Mouse (Mus musculus) CD4-positive helper T cell, adult 2 months (primary cell): Measurements from ENCODE around the gene C5ar2.
"Not testable (repeated sequence)": the region's sequence is repeated elsewhere in the genome, so short reads cannot be mapped to it uniquely, and the experiment has no call there.

Experiments used
- DNase-seq: peaks from one replicate; pipeline ENCODE4 v3.0.0-alpha.2; 2012; ENCODE audit warnings: low read depth, missing footprints, low spot score

Gene C5ar2

DNA sequence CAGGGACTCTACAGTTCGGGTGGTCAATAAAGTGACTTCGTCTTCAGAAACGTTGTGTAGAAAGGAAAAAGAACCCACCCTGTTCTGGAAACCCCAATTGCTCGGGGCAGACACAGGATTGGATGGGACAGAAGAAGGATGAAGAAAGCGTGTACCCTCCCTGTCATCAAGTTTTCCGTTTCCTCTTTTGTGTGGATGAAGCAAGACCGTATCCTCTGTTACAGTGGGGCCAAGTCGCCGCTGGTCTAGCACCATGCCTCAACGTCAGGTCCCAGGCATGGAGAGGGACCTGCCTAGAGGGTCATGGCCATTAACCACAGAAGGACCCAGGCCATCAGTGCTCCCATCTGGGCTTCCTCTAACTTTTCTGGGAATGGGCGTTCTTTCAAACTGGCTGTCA, 13.9 kb upstream of the C5ar2 start:
- DNase-seq = no peak

DNA sequence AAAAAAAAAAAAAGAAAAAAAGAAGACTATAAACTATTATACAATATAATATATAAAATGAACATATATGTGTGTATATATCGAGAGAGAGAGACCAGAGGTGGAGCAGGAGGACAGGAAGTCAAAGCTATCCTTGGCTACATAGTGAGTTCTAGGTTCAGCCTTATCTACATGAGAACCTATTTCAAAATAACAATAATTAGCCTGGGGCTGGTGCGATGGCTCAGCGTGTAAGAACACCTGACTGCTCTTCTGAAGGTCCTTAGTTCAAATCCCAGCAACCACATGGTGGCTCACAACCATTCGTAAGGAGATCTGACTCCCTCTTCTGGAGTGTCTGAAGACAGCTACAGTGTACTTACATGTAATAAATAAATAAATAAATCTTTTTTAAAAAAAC, 12.0 kb upstream of the C5ar2 start:
- DNase-seq = not testable (repeated sequence)

DNA sequence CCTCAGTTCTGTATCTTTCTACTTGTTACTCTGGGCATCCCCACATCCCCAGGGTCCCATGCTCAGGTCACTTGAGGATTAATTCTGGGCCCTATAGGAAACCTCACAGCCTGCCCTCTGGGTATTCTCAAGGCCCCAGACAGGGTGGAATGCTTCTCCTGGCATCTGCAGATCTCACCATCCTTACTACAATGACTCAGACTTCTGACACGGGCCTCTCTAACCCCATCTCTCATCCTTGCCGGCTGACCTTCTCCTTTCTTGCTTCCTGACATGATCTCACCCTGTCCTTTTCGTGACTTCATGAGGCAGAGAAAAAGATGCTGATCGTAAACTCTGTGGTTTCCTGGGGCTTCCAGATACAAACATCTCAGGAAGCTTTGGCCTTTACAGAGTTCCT, 10.2 kb upstream of the C5ar2 start:
- no peak for DNase-seq

DNA sequence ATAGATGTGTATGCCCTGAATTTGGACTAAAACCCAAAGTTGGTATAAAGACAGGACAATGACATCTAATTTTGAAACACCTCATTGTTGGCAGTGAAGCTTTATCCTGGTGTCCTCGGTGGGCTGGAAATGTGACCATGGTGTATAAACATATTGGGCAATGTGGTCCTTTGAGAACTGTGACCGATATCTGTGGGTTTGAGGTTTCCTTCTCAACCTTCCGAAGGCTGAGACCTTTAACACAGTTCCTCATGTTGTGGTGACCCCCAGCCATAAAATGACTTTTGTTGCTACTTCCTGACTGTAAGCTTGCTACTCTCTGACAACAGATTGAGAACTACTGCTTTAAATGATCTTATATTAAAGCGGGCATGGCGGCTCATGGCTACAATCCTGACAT, 6.7 kb upstream of the C5ar2 start:
- no peak for DNase-seq

DNA sequence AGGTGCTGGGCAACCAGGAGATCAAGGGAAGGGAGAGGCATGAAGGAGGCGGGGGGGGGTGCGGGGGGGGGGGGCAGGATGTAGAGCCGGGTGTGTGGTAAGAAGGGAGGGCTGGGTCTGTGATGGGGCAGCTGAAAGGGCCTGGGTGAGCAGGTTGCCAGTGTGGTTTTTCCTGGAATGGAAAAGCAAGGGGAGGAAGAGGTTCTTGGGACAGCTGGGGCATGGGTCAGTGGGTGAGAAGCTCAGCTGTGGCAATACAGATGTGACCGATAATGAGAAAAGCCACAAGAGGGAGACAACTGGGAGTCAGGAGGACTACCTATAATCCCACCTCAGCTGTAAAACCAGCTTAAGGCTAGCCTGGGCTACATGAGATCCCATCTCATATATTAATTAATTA, 2.0 kb upstream of the C5ar2 start:
- DNase-seq = no peak

DNA sequence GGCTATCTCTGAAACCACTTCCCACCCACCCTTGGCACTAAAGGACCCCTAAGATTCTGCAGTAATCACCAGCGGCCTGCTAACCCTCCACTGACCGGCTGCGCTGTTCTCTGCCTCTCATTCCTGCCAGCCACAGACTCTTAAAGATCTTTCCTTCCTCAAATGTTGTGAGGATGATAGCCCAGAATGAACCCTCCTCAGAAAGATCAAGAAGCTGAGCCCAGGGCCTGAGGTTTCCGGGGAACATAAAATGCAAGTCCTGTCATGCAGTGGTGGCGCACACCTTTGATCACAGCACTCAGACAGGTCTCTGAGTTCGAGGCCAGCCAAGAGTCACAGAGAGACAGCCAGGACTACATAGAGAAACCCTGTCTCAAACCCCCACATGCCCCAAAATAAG, 1.8 kb downstream of the C5ar2 start:
- DNase-seq = no peak

DNA sequence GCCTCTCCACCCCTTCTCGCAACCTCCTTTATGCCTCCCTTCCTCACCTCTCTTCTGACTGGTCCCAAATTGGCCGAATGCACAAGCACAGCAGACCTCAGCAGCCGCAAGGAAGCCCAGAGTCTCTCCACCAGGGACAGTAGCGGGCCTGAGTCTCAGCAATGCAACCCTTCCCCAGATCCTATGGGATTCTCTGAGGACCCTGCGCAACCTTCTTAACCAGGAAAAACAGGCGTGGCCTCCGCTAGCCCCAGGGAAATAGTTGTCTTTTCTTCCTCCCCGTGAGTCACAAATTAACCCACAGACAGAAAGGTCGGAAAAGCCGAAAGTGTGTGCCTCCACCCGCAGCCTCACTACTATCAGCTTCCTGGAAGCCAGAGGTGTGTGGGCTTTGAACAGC, 2.2 kb downstream of the C5ar2 start:
- no peak for DNase-seq

DNA sequence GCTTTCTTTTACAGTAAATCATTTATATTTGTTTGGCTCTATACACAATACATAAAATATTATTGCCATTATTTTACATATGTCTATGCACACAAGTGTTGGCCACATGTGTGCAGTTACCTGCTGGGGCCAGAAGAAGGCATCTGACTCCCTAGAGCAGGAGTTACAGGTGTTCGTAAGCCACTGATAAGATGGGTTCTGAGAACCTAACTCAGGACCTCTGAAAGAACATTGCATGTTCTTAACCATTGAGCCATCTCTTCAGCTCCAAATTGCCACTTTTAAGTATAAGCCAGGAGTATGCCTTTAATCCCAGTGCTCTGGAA, 3.0 kb downstream of the C5ar2 start:
- DNase-seq = no peak

DNA sequence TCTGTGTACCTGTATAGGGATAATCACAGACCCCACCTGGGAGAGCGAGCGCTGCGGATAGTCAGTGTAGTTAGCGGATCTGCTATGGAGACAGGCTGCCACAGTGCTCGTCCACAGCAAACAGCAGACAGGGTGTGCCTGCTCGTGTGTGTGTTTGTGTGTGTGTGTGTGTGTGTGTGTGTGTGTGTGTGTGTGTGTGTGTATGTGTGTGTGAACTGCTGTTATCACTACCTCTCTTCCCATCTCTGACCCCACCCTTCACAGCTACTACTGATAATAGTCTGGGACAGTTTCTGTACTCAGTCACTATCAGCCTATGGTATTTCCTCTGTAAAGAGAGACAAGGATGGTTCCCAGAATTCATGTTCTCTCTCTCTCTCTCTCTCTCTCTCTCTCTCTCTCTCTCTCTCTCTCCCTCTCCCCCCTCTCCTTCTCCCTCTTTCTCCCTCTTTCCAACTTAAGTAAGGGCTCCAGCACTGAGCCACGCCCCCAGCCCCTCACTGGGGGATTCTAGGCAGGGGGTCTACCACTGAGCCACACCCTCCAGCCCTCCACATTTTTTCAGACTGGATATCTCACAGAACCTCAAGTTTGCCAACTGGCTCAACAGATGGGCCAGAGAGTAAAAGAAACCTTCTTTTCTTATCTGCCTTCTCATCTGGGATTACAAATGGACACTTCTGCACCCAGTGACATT, 3.5 kb downstream of the C5ar2 start:
- no peak for DNase-seq

DNA sequence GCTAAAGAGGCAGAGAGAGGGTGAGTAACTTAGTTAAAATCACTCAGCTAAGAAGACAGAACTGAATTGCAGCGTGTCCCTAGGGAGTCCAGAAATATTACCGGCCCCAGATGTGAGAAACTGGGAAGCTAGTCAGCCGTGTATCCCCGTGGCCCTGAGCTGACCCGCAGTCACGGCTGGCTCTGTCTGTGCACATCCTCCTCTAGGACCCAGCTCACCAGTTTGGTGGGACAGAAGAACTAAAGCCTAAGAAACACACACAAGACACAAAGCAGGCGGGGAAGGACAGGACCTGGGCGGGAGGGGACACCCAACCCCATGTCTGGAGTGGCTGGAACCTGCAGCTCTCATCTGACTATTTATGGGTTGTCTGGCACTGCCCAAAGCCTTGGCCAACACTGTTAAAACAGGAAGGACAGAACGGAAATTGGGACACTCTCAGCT, 4.4 kb downstream of the C5ar2 start:
- DNase-seq = no peak

DNA sequence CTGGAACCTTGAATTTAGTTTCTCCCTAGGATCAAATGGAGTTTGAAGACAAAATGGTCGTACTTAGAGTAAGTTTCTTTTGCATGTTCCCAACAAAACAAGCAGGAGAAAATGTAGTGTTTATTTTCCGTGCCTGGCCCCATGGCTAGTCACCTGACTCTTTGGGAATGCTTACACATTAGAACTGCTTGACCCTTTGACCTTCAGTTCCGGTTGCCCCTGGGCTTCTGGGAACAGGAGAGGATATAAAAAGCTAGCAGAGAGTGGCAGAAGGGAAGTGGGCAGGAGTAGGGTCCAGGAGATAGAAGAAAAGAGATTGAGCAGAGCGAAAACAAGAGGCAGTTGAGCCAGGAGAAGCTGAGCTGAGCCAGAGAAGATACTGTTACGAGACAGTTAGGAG, 14.1 kb downstream of the C5ar2 start:
- DNase-seq = no peak

DNA sequence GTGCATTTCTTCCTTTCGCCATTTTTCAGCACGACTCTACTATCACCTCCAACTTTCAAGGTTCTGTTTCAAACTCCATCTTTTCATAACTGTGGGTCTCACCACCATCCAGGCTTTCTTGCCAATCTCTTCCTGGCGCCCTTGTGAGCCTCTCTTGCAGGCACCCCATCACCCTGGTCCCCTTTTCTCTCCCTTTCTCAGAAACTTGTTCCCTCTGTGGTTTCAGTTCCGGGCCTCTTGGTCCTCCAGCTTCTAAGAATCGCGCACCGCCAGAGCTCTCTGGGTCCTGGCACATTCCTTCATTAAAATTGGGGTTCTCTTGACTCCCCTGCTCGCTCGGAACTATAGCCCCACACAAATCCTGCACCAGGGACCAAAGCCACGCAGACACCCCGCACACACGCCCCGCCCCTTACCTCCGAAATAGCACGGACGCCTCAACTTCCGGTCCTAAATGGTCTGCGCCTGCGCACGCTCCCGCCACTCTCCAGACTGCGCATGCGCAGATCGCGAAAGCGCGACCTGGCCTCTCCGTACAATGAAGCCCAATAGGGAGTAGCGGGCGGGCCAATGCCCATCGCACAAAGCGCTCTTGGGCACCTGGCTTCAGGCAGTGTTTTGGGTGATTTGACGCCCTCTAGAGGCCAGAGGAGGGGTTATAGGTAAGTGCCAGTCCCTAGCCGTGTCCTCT, 22.2 kb downstream of the C5ar2 start, which contains the start of gene Dhx34:
TSS of gene Dhx34 (minus strand) at position 456 of the 691 bp plus-strand sequence.
- peak; percentile 98 for DNase-seq

DNA sequence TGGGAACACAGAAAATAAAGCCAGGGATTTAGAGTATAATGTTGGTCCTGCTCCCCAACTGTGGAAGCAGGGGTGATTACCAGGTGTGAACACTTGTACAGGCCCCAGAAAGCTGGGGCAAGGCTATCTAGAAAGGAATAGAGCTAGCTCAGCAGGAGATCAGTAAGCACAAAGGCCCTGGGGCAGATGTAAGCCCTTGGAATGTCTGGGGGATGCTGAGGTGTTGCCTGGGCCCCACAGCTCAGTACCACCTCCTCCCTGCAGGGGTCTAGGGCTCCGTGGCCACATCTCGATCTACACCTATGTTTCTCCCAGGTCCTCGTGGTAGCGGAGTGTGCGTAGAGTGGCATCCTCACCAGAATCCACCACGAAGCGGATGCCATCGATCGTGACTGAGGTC, 30.0 kb downstream of the C5ar2 start:
- no peak for DNase-seq

DNA sequence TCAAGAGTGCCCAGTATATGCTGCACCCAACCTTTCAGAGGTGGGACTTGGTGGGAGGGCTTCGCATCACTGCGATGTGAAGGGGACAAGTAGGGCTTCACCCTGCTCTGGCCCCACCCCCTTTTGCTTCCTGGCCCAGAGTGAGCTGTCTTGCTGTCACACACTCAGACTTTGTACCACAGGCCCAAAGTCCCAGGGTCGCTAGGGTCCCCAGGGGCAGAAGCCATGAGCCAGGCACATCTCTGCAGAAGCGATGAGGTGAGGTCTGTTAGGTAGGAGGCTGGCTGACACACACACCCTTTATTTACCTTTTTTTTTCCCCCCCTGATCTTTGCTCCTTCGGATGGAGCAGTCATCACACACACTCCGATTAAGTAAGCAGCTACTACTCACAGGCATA, 30.8 kb downstream of the C5ar2 start:
- no peak for DNase-seq

DNA sequence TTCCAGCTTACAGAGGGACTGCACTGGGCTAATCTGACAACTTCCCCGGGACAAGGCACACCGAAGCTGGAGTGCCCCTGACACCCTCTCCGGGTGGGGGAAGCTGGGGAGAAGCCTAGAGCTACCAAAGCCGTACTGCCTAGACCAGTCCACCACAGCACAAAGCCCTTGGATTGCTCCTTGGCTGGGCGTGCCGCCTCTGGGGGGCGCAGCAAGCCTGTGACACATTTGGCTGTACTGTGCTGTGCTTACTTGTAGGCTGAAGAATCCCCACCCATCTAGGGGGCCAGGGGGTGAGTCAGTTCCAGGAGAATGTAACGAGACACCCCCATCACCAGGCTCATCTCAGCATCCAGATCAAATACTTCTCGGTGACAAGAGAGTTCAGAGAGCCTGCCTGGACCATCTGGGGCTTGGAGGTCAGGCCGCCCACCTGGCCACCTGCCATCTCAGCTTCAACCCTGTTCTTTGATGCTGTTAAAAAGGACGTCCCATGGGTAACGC, 33.0 kb downstream of the C5ar2 start:
- no peak for DNase-seq

DNA sequence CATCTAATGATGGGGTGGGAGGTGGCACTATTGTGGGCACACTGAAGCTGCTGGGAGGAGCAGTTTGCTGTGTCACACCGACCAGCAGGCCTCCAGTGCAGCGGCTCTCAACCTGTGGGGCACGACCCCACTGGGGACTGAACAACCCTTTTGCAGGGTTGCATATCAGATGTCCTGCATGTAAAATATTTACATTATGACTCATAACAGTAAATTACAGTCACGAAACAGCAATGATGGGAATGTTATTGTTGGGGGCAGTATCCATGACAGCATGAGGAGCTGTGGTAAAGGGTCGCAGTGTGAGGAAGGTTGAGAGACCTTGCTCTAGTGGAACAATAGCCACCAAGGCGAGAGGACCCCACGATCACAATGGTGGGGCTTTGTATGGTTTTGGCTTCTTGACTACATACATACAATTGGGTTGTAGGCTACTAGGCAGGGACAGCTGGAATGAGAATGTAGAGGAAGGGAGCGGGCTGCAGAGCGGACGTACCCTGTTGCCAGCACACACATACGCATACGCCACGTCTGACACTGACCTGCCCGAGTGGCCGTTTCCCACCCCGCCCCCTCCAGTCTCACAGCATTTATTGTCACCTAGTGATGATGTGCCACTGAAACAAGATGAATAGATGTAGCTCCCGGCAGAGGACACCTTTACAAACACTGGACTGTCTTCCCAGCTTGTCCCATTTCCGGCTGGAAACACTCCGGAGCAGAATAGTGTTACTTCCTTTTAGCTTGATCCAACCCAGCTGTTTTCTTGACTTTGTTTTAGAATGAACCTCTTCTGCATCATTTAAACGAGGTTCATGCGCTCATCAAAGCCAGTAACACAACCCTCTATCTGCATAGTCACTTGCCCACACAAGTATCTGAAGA, 34.9 kb downstream of the C5ar2 start:
- no peak for DNase-seq

DNA sequence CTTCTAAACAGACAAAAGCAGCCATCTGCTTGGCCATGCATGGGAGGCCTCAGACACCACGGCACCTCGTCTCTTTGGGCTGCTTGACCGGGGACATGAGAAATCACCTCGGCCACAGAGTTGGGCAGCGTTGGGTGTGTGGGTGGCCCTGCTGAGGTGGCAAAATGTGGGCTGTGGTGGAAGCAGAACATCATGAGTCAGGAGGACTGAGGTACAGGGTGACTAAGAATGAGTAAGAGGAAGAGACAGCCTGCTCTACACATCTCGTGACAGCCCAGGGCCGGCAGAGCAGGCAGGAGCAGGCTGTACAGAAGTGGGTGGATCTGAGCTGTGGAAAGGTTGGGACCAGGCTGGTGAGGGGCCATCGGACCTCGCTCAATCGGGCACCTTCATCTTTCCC, 36.5 kb downstream of the C5ar2 start:
- peak; percentile 71 for DNase-seq

DNA sequence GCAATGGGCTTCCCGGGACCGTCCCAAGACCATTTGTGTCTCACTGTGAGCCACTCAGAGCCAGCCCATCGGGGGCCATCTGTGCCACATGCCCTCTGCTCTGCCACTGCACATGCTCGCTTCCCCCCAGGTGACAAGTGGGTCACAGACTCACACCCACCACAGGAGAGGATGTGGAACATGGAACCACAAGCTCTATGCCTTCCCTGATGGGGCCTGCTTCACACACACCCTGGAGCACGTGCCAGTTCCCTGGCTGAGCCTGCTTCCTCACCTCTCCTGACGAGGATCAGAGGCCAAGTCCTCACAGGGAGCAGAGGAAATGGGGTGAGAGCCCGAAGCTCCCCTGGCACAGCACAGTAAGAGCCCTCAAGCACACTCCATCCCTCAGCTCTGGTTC, 36.9 kb downstream of the C5ar2 start:
- peak; percentile 61 for DNase-seq

DNA sequence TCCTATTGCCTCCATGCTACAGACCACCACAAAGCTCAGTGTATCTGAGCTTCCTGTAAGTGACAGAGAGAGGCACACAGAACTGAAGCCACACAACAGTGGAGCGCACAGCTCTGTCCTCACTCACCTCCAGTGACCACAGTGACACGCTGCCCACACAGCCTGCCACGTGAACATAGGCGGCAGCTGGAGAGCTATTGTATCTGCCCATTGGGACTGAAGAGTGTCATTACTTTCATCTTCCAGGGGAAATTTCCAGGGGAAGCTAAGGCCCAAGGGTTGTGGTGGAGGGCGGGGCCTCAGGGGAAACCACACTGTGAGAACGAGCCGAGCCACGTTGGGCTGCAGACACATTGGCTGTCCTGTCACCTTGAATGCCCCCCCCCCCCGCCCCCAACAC, 39.2 kb downstream of the C5ar2 start:
- DNase-seq = peak; percentile 64

DNA sequence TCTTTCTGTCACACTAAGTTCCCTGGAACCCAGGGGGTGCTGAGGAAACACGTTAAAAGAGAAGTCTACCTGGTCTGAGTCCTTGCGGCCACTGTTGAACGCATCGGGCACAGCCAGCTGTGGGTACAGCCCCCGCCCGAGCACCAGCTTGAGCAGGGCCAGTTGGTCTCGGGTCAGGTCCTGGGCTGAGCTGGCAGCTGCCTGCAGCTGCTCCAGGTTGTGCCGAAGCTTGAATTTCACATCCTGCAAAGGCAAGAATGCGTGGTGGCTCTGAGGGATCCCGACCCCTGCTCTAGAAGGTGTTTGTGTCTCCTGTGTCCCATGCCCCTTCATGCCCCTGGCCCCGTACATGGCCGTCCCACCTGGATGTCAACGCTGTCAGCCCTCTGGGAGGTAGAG, 40.5 kb downstream of the C5ar2 start:
- no peak for DNase-seq

DNA sequence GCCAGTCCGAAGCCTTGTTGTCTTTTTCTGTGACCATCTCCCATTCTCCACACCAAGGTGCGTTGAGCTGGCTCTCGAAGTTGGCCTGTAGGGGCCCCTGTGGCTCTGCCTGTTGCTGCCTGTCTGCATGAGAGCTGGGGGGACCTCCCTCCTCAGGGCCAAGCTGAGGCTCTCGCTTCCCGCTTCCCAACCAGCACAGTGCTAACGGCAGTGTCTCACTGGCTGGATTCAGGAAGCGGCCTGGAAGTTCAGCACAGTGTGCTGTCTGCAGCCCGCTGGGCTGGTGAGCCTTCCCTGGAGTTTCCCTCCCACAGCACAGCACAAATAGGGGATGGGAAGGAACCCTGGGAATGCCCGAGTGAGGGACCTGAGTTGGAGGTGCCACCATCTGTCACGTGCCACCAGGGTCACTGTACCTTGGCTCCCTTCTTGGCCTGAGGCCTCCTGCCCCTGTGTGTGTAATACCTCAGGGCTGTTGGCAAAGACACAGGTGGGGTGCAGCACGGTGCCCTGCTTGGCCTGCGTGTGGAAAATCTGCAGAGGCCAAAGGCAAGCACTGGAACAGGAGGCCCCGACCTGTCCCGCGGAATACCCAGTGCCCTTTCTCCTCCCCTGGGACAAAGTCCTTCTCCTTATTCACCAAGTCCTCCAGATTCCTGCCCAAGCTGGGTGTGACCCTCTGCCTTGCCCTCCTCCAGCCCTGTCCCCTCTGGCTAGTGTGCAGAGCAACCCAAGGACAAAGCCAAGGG, 41.0 kb downstream of the C5ar2 start:
- no peak for DNase-seq

DNA sequence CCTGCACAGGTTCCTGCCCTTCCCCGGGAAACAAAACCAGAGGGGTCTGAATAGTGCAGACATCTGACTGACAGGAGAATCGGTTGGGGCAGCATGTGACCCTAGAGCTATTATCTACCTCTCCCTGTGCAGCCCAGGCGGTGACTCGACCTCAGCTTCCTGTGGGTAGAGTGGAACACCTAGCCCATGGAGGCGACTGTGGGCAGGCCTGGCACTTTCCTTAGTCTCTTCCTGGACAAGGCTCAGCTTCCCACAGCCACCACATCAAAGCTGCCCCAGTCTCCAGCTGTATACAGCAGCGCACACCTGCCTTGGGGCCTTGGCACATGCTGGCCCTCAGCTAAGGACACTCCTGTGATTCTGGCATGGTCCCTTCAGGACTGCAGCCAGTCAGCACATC, 42.8 kb downstream of the C5ar2 start:
- DNase-seq = peak; percentile 67
